Mouse (Mus musculus) midbrain, embryonic 10.5 days (tissue): ENCODE results near the gene Mrpl12. TPM values are rescaled to one million over a fixed set of nuclear protein-coding genes. Genes with fewer than 3 reads are reported as not detected.

Experiments used
- DNase-seq: peaks from one replicate; pipeline ENCODE4 v3.0.0-alpha.2; 2017; ENCODE audit warnings: low spot score
- H3K27ac ChIP-seq: fragments of 300-500 bp; sonication (generic); replicated peaks from 2 replicates; pipeline ENCODE4 v1.5.1; 2016; ENCODE audit warnings: mild to moderate bottlenecking
- H3K27me3 ChIP-seq: fragments of 300-500 bp; sonication (generic); 2 replicates; pipeline ENCODE4 v1.6.1; 2016; ENCODE audit warnings: low read depth, mild to moderate bottlenecking; ENCODE audit not compliant: poor library complexity, severe bottlenecking
- H3K36me3 ChIP-seq: fragments of 300-500 bp; sonication (generic); 2 replicates; pipeline ENCODE4 v1.6.1; 2016; ENCODE audit warnings: mild to moderate bottlenecking, moderate library complexity
- H3K4me1 ChIP-seq: fragments of 300-500 bp; sonication (generic); 2 replicates; pipeline ENCODE4 v1.6.1; 2016
- H3K4me3 ChIP-seq: fragments of 300-500 bp; sonication (generic); 2 replicates; pipeline ENCODE4 v1.5.1; 2016; ENCODE audit warnings: mild to moderate bottlenecking, moderate library complexity
- H3K9me3 ChIP-seq: fragments of 300-500 bp; sonication (generic); replicated peaks from 2 replicates; pipeline ENCODE4 v1.6.1; 2016; ENCODE audit warnings: mild to moderate bottlenecking
- WGBS: fragments of 180-500 bp; shearing (Covaris S2); methylation state at CpG from one replicate; pipeline ENCODE4 v1.1.7; 2016; 5-methylcytosine and 5-hydroxymethylcytosine counted together
- polyA plus RNA-seq: library from polyadenylated mRNA; unstranded; fragments of >200 nt; fragmentation: Nextera tagmentation; extraction: Ambion mirVana; gene quantifications from 2 replicates; pipeline ENCODE4 v1.2.1, GENCODE M21; 2016

Mrpl12 gene
- 167 and 194 TPM in 2 replicates for polyA plus RNA-seq

DNA sequence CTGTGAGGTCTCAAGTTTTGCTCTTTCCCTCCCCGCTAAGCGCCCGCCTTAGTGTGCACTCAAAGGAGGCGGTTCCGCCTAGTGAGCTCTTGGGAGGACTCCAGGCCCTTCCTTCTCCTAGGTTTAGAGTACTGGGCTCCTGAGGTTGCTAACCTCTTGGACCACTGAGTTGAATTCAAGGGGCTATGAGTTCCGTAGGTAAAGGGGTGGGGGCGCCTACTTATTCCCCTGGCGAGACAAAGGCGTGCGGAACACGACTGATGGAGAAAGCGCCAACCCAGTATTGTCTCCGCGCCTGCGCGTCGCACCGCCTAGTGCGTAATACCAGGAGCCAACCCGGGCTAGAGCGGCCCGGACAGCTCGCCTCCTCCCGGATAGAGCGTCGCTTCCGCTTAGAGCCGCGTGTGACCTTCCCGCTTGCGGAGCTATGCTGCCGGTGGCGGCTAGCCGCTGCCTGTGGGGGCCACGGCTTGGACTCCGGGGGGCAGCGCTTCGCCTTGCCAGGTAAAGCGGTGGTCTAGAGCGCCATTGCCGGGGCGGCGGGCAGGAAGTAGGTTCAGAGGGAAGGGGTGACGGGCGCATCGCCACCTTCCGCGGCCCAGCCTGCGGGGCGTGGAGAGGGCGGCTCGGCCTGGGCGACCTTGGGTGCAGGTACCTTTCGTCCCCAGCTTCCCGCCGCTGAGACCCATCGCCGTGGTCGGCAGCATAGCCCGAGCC, at the start of gene Mrpl12:
Gene Mrpl12 (plus strand): TSS at position 349 of the 717 bp plus-strand sequence.
- peak; percentile 92 for DNase-seq
- Histone ChIP-seq H3K36me3 (peaks cover 84% of the 10 kb centered on the region), H3K27me3 (no peaks in the 10 kb centered on the region), H3K9me3 (no peaks in the 10 kb centered on the region), H3K4me3 (peak within 1 kb of the TSS; percentile 99), H3K4me1 (peaks cover 24% of the 10 kb centered on the region), H3K27ac (peak within 1 kb of the TSS; percentile 93)
- under 1% methylated on average over 60 of the region's 60 CpGs for WGBS

DNA sequence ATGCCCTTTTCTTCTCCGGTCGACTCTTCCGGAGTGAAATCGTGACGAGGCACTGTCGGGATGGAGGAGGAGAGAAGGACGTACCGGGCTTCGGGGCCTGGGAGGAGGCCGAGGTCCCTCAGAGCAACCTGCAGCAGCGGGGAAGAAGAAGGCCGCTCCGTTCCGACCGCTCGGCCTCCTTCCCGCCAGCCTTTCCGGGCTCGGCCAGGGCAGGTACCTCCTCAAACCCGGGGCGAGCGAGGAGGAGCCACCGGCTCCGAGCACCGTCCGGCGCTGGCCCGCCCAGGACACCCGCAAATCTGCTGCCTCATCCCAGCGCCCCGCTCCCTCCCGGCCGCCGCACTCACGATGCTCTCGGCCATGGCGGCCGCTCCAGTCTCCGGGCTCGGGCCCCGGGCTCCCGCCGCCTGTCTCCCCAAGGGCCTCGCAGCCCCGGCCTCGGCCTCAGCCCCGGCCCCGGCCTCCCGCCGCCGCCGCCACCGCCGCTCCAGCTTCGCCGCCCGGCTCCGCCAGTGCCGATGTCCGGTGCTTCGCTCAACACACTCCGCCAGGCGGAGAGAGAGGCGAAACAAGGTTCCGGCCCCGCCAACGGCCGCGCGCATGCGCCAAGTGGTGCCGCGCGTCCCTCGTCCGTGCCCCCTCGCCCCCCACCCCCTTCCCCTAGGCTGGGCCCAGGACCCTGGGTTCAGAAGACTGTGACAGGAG, 47.1 kb upstream of the Mrpl12 start, which contains the start of gene Nploc4:
Gene Nploc4 (minus strand): TSS at position 557 of the 705 bp plus-strand sequence.
- peak; percentile 94 for DNase-seq
- H3K36me3 ChIP-seq, result peaks cover 30% of the 10 kb centered on the region
- WGBS, result under 1% methylated on average over 69 of the region's 77 CpGs
- peak within 1 kb of the TSS; percentile 96 for H3K27ac ChIP-seq
- H3K4me3 ChIP-seq, result peak within 1 kb of the TSS; percentile 81
- H3K4me1 ChIP-seq, result peaks cover 18% of the 10 kb centered on the region
- H3K27me3 ChIP-seq, result no peaks in the 10 kb centered on the region
- H3K9me3 ChIP-seq, result no peaks in the 10 kb centered on the region

DNA sequence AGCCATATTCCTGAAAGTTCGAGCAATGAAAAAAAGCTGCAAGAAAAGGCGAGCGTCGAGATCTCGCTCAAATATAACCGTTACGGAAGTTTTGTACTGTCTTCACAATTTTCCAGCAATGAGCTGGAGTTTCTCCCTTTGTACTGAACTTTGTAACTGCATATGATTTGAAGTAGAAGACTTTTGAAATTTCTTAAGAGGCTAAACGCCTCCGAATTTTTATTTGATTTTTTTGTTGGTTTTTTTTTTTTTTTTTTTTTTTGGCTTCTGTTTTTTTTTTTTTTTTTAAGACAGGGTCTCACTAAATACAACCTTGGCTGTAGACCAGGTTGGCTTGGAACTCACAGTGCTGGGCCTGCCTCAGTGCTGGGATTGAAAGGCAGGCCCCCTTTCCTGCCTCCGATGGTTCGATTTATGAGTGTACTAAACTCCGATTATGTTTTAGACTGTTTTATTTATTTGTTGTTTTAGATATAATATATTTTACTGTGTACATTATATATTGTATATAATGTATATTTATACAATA, 46.5 kb upstream of the Mrpl12 start:
- Histone ChIP-seq H3K4me1 (peaks cover 18% of the 10 kb centered on the region), H3K9me3 (no peaks in the 10 kb centered on the region), H3K36me3 (peaks cover 24% of the 10 kb centered on the region), H3K27ac (peak overlapping the region; percentile 96), H3K27me3 (no peaks in the 10 kb centered on the region), H3K4me3 (peak overlapping the region; percentile 81)
- 34% methylated on average over 12 of the region's 12 CpGs for WGBS
- no peak for DNase-seq

- H3K4me1 ChIP-seq, result 0 out of 2 replicates have a peak, but pooled peaks cover 5% of the 10 kb centered on the region
- no peak within 1 kb of the TSS for H3K27ac ChIP-seq
- 91% methylated on average over 3 of the region's 3 CpGs for WGBS
- no peaks in the 10 kb centered on the region for H3K9me3 ChIP-seq
- peak within 1 kb of the TSS; percentile 3; the same call in 1 of the 2 replicates for H3K4me3 ChIP-seq
- DNase-seq, result no peak
- no peaks in the 10 kb centered on the region for H3K27me3 ChIP-seq
- H3K36me3 ChIP-seq, result no peaks in the 10 kb centered on the region
Measured at GRCm38 (mm10) chr11:120442344-120442743, 42.1 kb upstream of the Mrpl12 start, which contains the start of gene Tspan10. Gene Tspan10 (plus strand): TSS chr11:120442644.

DNA sequence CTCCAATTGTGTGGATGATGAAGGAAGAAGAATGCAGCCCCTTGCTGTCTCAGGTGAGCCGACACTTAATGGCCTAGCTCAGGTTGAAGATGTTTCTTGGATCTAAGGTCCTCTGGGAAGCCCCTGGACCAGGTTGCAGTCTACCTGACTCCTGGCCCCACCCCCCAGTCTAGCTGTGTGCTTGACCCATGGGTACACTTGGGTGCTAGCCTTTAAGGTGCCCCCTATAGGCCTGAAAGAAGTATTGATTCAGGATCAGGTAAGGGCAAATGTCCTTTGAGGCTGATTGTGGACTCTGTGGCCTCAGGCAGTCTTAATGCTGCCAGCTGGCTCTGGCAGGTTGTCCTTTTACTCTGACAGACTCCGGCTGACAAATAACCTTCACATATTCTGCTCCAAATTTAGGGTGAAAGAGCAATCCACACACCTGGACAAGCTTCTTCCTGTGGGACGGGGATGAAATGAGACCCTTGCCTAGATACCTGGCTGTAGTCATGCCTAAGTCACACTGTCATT, 41.6 kb upstream of the Mrpl12 start:
- H3K27me3 ChIP-seq, result no peaks in the 10 kb centered on the region
- peak overlapping the region; percentile 3; the same call in 1 of the 2 replicates for H3K4me3 ChIP-seq
- 91% methylated on average over 3 of the region's 3 CpGs for WGBS

GRCm38 (mm10) chr11:120444106-120444505, 40.3 kb upstream of the Mrpl12 start:
- 75% methylated on average over 6 of the region's 6 CpGs for WGBS
- H3K9me3 ChIP-seq, result no peaks in the 10 kb centered on the region
- no peak overlapping the region for H3K27ac ChIP-seq
- no peak overlapping the region for H3K4me3 ChIP-seq
- no peak for DNase-seq
- H3K27me3 ChIP-seq, result no peaks in the 10 kb centered on the region
- H3K36me3 ChIP-seq, result no peaks in the 10 kb centered on the region
- no peaks in the 10 kb centered on the region for H3K4me1 ChIP-seq

More for the DNA sequence above, 41.6 kb upstream of the Mrpl12 start:
- no peak for DNase-seq
- Histone ChIP-seq H3K9me3 (no peaks in the 10 kb centered on the region), H3K27ac (no peak overlapping the region), H3K4me1 (no peaks in the 10 kb centered on the region), H3K36me3 (no peaks in the 10 kb centered on the region)

DNA sequence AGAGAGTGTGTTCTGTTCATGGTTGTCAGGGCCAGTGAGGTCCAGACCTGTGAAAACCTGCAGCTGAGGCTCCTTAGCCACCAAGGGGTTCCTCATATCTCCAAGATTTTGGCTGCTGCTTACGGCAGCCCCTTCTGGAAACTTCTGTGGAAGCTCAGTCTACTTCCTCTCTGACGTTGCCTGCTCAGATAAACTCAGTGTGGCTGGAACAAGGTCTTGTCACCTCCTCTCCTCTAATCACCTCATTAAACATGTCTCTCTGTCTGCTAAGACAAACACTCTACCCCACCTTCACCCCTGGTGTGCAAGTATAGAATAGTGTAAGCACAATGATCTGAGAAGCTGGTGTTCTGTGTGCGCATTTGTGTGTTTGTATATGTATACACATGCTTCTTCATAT, 38.9 kb upstream of the Mrpl12 start:
- WGBS, result 79% methylated on average over 3 of the region's 3 CpGs

DNA sequence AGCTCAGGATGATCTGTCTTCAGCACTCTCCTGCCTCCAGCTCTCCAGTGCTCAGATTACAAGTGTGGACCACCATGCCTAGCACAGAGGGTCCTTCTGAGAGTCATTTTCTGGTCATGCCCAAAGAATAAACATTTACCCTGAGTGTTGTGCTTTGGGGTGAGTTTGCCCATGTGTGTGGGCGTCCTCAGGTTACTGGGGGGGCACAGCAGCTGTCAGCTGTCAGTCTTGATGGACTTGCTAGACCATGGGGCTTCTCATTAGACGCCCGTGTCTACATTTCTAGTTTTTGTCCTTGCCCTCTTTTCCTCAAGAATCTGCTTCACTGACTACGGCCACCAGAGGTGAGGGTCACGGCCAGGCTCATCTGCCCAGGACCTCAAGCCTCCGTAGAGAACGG, 37.2 kb upstream of the Mrpl12 start:
- H3K36me3 ChIP-seq, result no peaks in the 10 kb centered on the region
- no peaks in the 10 kb centered on the region for H3K9me3 ChIP-seq
- H3K4me3 ChIP-seq, result no peak overlapping the region
- H3K27ac ChIP-seq, result no peak overlapping the region
- 0 out of 2 replicates have a peak, but pooled peaks cover 2% of the 10 kb centered on the region for H3K4me1 ChIP-seq
- WGBS, result 83% methylated on average over 7 of the region's 7 CpGs
- H3K27me3 ChIP-seq, result no peaks in the 10 kb centered on the region
- no peak for DNase-seq

More for the DNA sequence above, 38.9 kb upstream of the Mrpl12 start:
- no peaks in the 10 kb centered on the region for H3K36me3 ChIP-seq
- H3K9me3 ChIP-seq, result no peaks in the 10 kb centered on the region
- H3K27me3 ChIP-seq, result no peaks in the 10 kb centered on the region
- H3K4me1 ChIP-seq, result no peaks in the 10 kb centered on the region
- H3K27ac ChIP-seq, result no peak overlapping the region
- no peak for DNase-seq
- H3K4me3 ChIP-seq, result no peak overlapping the region

- Histone ChIP-seq H3K27me3 (no peaks in the 10 kb centered on the region), H3K36me3 (peaks cover 5% of the 10 kb centered on the region), H3K4me3 (no peak overlapping the region), H3K4me1 (peaks cover 9% of the 10 kb centered on the region), H3K9me3 (no peaks in the 10 kb centered on the region), H3K27ac (no peak overlapping the region)
- whole genome bisulfite sequencing, result 66% methylated on average over 3 of the region's 3 CpGs
- DNase-seq, result no peak
Measured at GRCm38 (mm10) chr11:120452246-120452645, 32.2 kb upstream of the Mrpl12 start.

GRCm38 (mm10) chr11:120453306-120453705, 31.1 kb upstream of the Mrpl12 start, which contains the start of gene Pde6g:
Gene Pde6g (minus strand): TSS chr11:120453500.
- Histone ChIP-seq H3K36me3 (peaks cover 5% of the 10 kb centered on the region), H3K4me1 (peaks cover 18% of the 10 kb centered on the region), H3K4me3 (no peak within 1 kb of the TSS), H3K27me3 (no peaks in the 10 kb centered on the region), H3K27ac (no peak within 1 kb of the TSS), H3K9me3 (no peaks in the 10 kb centered on the region)
- 87% methylated on average over 4 of the region's 4 CpGs for WGBS
- no peak for DNase-seq

- peaks cover 15% of the 10 kb centered on the region for H3K36me3 ChIP-seq
- no peaks in the 10 kb centered on the region for H3K27me3 ChIP-seq
- DNase-seq, result no peak
- 91% methylated on average over 4 of the region's 4 CpGs for WGBS
- no peak overlapping the region for H3K4me3 ChIP-seq
- peaks cover 30% of the 10 kb centered on the region for H3K4me1 ChIP-seq
- no peak overlapping the region for H3K27ac ChIP-seq
- H3K9me3 ChIP-seq, result no peaks in the 10 kb centered on the region
Measured at GRCm38 (mm10) chr11:120454965-120455364, 29.4 kb upstream of the Mrpl12 start.

DNA sequence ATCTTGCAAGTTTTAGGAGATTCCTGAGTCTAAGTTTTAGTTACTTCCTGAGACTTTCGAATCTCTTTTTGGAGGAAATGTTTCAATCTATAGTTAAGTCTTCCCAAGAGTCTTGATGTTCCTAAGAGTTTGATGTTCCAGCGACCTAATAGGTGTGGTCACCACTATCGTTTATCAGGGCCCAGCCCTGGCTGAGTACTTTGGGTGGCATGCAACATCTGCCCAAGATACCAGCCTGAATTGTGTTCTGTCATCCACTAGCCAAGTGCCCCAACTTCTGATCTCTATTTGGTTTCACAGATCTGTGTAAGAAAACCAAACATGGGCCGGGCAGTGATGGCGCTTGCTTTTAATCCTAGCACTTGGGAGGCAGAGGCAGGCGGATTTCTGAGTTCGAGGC, 29.0 kb upstream of the Mrpl12 start:
- no peaks in the 10 kb centered on the region for H3K9me3 ChIP-seq
- no peak overlapping the region for H3K4me3 ChIP-seq
- no peaks in the 10 kb centered on the region for H3K27me3 ChIP-seq
- H3K4me1 ChIP-seq, result peaks cover 30% of the 10 kb centered on the region
- peaks cover 19% of the 10 kb centered on the region for H3K36me3 ChIP-seq
- DNase-seq, result no peak
- WGBS, result 91% methylated on average over 7 of the region's 7 CpGs
- no peak overlapping the region for H3K27ac ChIP-seq
